Mouse (Mus musculus) layer of hippocampus, adult 2 months (tissue): Measurements from ENCODE around the gene Zc3h15. TPM values are rescaled to one million over a fixed set of nuclear protein-coding genes. Genes with fewer than 3 reads are reported as not detected.
A peak's percentile ranks its signal among the peaks of the same experiment; 100 is the strongest.

Experiments
- DNase-seq, 2 experiments: peaks; one replicate each; pipeline ENCODE4 v3.0.0; 2022; ENCODE audit warnings: low spot score in 2 of 2
- H3K27ac ChIP-seq: fragments of 200-600 bp; 2 replicates; pipeline ENCODE4 v1.8.1; 2022
- H3K4me3 ChIP-seq: fragments of 200-600 bp; 2 replicates; pipeline ENCODE4 v1.8.1; 2022; ENCODE audit warnings: mild to moderate bottlenecking
- CTCF ChIP-seq: fragments of 200-600 bp; conservative IDR thresholded peaks from 2 replicates; pipeline ENCODE4 v1.8.1; 2022; ENCODE audit warnings: antibody characterized with exemption, mild to moderate bottlenecking, moderate library complexity
- long read RNA-seq, 2 experiments: library from polyadenylated mRNA; stranded (forward); transcript quantifications; one replicate each; pipeline ENCODE4 v2.0.0; 2021; ENCODE audit warnings: borderline mapping rate in 2 of 2
- total RNA-seq, 2 experiments: library from RNA; stranded (reverse); gene quantifications; 2 replicates each; pipeline ENCODE4 v1.2.3; 2021

Zc3h15 gene
- total RNA-seq = 100 to 1,000 TPM; 131 to 134 TPM
- long read RNA-seq, experiment 1, transcript Zc3h15-201 (10 exons, 2,111 nt) = major isoform, 88 of 92 reads
- long read RNA-seq, experiment 1, partial matches to known transcripts = 0 of 92 reads
- long read RNA-seq, experiment 1, other reads (novel, unspliced or antisense) = 4 of 92 reads
- long read RNA-seq, experiment 2, transcript Zc3h15-201 (10 exons, 2,111 nt) = major isoform, 107 of 113 reads
- long read RNA-seq, experiment 2, partial matches to known transcripts = 2 of 113 reads
- long read RNA-seq, experiment 2, other reads (novel, unspliced or antisense) = 4 of 113 reads

DNA sequence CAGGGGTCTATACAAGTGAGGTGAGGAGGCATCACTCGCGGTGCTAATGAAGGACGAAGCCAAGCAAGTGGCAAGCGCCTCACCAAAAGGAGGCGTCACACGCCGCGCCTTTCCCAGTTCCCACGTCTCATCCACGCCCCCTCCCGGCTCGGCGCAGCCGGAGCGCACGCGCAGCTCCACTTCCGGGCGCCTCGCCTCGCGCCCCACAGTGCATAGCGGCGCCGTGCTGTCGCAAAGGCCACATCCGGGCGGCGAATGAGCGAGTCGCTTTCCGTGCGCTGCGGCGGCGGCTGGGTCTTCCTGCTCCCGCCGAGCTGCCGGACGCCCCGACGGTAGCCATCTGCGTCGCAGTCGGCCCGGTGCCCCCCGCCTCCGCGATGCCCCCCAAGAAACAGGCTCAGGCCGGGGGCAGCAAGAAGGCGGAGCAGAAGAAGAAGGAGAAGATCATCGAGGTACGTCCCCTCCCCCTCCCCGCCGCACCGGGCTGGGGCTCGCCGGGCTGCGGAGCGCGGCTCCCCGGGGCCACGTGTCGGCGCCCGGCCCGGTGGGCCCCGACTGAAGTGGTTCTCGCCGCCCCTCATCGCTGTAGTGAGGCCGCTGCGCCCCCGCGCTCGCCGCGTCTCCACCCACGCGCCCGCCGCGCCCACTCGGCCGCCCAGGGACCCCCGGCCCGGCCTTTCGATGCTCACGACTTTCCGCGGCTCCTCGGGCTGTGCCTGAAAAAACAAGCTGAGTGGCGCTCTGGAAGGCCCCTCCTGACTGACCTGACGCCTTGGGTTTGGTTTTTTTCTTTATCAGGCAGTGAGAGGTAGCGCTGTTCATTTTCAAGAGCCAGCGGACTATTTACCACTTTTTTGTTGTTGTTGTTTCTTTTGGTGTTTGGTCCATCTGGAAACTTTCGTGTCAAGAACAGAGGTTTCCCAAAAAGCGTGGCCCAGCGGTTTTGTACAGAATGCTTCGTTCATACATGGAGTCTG lies at the start of gene Zc3h15:
Zc3h15 (plus strand) TSS at position 160 of the 977 bp plus-strand sequence.
- H3K27ac ChIP-seq = peak within 1 kb of the TSS; percentile 94
- peak; percentile 93 for DNase-seq
- H3K4me3 ChIP-seq = peak within 1 kb of the TSS; percentile 86
- TF ChIP-seq CTCF = peak; percentile 76

DNA sequence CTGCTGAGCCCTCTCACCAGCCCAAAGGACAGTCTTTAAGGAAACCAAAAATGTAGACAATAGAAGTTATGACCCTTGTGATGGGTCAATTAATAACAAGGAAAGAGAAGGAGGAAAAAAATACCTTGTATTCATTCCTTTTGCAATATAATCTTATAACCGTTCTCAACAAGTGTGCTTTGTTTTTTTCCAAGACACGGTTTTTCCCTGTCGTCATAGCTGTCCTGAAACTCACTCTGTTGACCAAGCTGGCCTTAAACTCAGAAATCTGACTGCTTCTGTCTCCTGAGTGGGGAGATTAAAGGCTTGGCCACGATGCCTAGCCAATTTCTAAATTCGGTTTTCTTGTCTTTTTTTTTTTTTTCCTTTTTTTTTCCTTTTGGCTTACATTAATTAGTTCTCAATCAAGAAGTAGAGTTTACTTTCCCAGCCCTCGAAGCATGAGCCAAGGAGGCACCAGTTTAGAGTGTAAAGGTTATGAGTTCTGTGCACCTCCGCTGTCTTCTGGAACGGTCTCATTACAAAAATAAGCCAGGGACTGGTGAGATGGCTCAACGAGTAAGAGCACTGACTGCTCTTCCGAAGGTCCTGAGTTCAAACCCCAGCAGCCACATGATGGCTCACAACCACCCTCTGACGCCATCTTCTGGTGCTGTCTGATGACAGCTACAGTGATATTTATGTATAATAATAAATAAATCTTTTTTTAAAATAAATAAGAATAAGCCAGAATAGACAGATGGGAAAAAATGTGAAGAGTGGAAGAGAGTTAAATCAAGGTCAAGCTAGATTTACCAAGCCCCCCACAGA lies 23.5 kb upstream of the Zc3h15 start:
- no peak for TF ChIP-seq CTCF
- DNase-seq = no peak
- Histone ChIP-seq H3K4me3 (no peak overlapping the region), H3K27ac (no peak overlapping the region)

GRCm38 (mm10) chr2:83621511-83621910 lies 22.7 kb upstream of the Zc3h15 start:
- H3K4me3 ChIP-seq = no peak overlapping the region
- no peak overlapping the region for H3K27ac ChIP-seq
- DNase-seq = no peak
- TF ChIP-seq CTCF = no peak

DNA sequence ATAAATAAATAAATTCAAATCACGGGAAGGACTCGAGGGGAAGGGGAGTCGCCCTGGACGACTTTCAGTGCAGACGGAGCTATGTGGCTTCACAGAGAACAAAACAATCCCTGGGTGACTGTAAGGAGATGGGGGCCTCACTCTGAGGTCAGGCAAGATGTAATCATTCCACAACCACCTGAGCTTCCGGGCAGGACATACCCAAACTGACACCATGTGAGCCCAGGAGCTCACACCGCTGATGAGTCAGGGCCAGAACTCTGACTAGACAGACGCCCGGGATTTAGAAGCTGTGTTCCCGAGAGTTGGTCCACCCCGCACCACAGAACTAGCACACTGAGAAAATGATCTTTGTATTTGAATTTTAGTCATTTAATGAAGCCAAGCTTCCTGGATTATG lies 21.4 kb upstream of the Zc3h15 start:
- DNase-seq = no peak
- no peak for TF ChIP-seq CTCF

GRCm38 (mm10) chr2:83624045-83624444 lies 20.2 kb upstream of the Zc3h15 start:
- DNase-seq = no peak
- Histone ChIP-seq H3K27ac (no peak overlapping the region), H3K4me3 (no peak overlapping the region)
- TF ChIP-seq CTCF = peak; percentile 67

More for the DNA sequence above, 21.4 kb upstream of the Zc3h15 start:
- Histone ChIP-seq H3K27ac (no peak overlapping the region), H3K4me3 (no peak overlapping the region; the same call in 1 of the 2 replicates)

GRCm38 (mm10) chr2:83625226-83626108 lies 18.8 kb upstream of the Zc3h15 start:
- Histone ChIP-seq H3K27ac (no peak overlapping the region), H3K4me3 (no peak overlapping the region)
- DNase-seq = peak; percentile 21 to 81
- peak; percentile 92 for TF ChIP-seq CTCF

- TF ChIP-seq CTCF = no peak
- H3K4me3 ChIP-seq = no peak overlapping the region
- no peak overlapping the region for H3K27ac ChIP-seq
- no peak for DNase-seq
These were observed 17.4 kb upstream of the Zc3h15 start for GRCm38 (mm10) chr2:83626881-83627280.

DNA sequence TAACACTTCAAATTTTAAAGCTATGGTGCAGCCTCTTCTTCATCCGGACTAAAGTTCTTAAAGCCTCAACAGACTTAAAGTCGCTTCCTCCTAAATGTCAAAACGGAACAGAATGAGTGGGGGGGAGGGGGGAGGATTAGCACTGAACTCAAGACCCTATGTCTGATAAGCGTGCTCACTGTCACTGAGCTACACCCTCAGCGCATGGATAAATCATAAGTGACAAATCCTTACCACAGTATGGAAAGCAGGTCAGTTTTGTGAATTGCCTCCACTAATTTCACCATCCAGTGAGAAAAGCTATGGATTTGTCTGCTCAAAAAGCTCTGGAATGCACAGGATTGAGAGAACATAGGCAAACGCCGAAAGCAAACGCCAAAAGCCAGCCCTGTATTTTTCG lies 16.7 kb upstream of the Zc3h15 start:
- Histone ChIP-seq H3K4me3 (no peak overlapping the region), H3K27ac (no peak overlapping the region)
- no peak for TF ChIP-seq CTCF
- DNase-seq = no peak

GRCm38 (mm10) chr2:83627932-83628331 lies 16.3 kb upstream of the Zc3h15 start:
- DNase-seq = no peak
- Histone ChIP-seq H3K4me3 (no peak overlapping the region), H3K27ac (no peak overlapping the region)
- no peak for TF ChIP-seq CTCF

GRCm38 (mm10) chr2:83641993-83642392 lies 2.2 kb upstream of the Zc3h15 start:
- no peak overlapping the region for H3K27ac ChIP-seq
- no peak overlapping the region for H3K4me3 ChIP-seq
- no peak for TF ChIP-seq CTCF
- no peak for DNase-seq

DNA sequence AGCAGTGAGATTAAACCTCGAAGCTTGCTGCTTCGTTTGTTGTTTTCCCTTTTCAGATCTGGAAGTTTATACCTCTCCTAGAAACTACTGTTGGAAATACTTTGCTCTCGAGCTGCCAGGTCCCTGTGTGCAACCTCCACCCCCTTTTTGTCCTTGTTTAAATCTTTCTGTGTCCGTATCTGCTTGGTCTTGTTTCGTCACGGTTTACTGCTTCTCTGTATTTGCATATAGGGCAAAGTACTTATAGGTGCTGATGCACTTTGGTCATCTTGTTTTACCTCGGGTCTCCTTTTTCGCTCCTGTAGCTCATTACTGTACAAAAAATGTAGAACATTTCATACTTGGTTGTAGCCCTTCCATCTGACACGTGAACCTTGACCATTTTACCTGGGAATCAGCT lies 4.7 kb downstream of the Zc3h15 start:
- Histone ChIP-seq H3K27ac (no peak overlapping the region), H3K4me3 (no peak overlapping the region)
- no peak for TF ChIP-seq CTCF
- no peak for DNase-seq

DNA sequence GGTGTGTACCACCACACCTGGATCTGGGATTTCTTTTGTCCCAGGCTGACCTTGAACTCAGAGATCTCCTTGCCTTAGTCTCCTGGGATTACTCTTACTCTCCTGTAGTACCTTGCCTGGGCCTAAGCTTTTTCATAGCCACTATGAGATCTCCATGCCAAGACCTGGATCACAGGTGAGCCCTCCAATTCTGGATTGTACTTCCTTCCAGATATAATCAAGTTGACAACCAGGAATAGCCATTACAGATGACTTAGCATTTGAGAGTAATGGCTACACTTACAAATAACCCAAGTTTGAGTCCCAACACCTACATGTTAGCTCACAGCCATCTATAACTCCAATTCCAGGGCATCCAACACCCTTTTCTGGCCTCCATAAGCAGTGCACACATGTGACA lies 8.4 kb downstream of the Zc3h15 start:
- Histone ChIP-seq H3K4me3 (no peak overlapping the region), H3K27ac (no peak overlapping the region)
- TF ChIP-seq CTCF = no peak
- no peak for DNase-seq
